Mouse (Mus musculus): Measurements from ENCODE around the gene Vps26c.

The Vps26c gene

DNA sequence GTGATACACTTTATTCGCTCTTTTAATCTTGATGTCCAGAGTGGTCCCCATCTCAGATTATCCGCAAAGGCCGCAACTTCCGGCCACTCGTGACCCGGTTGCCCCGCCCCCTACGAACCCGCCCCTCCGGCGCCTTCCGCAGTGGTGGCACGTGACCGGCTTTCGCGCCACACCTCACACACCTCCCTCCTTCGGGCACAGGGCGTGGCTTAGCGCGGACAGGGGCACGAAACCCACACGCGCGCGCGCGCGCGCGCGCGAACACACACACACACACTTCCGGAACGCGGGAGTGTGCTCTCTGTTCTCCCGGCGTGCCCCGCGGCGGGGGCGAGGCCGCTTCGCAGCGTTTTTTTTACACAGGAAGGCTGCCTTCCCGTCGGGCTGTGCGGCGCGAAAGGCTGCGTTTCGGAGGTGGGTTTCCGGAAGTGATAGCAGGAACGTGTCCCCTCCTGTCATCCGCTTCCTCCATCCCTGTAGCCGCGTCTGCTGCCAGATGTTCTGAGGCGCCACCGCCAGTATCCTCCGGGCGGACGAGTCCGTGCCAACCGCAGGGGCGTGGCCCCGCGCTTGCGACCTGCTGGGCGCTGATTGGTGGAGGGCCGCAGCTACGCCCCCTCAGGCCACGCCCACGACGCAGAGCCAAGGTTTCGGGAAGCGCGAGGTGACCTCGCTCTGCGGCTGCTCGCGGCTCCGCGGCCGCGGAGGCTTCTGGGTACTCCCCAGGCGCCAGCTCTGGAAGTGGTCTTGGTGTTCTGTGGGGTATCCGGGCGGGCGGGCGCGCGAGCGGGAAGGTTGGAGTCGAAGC lies at the start of gene Vps26c:
Gene Vps26c, minus strand, starts transcription at position 487 of the 808 bp plus-strand sequence.
- peak; percentile 99 for DNase-seq (ENCODE audit: low spot score)

DNA sequence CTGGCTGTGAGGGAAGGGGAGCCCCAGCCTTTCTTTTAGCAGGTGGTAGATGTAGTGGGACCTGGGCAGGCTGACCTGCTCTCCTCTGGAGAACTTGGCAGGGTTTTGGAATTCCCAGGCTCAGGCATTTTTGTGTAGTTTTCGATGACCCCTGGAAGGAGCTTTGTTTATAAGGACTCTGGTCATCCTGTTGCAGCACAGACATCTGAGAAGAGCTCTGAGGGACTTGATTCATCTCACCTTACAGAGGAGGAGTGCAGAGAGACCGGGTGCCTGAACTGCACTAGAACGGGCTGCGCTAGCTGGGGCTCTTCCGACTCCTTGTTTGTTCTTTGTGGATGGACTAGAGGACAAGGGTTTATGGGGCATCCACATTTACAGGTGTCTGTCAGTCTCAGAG lies 49.1 kb upstream of the Vps26c start:
- no peak for DNase-seq (ENCODE audit: low spot score)

DNA sequence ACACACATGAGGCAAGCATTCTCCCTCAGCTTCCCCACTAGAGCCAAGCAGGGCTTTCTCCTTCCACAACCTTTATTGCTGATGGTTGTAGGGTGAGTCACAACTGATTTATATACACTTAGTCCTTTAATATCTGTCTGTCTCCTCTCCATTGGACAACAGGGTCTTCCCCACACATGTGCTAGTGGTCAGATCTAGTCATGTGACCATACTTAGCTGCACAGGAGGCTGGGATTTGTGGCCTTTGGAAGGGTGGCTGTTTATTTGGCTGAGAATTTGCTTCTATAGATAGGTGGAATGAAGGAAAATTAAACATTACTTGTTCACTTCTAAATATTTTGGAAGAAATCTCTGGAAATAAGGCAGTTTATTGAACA lies 48.1 kb upstream of the Vps26c start:
- DNase-seq (ENCODE audit: low spot score): no peak

DNA sequence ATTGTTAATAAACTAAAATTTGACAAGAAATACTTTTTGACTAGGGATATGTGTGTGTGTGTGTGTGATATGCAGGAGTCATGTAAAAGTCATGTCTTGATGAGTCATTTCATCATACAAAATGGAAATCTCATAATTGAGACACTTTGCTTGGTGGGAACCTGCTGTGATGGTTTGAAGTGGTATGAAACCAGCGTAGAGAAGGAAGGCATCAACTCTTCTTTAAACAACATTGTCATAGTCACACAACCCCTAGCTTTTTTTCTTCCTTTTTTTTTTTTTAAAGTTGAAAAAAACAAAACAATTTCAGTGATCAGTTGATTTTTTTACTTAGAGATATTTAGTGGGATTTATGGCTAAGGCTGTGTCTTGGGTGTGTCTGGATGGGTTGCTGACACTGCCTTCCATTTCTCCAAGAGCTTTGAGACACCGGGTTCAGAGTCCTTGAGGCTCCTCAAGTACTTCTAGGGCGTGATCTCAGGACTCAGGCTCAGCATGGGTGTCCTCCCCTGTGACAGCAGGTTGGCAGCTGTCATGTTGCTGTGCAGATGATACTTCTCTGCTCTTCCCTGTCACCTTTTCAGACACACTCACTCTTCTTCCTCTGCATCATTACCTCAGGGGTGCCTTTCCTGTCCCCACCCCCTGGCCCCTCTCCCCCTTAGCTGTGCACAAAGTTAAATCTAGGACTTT lies 47.5 kb upstream of the Vps26c start:
- DNase-seq (ENCODE audit: low spot score): no peak

DNA sequence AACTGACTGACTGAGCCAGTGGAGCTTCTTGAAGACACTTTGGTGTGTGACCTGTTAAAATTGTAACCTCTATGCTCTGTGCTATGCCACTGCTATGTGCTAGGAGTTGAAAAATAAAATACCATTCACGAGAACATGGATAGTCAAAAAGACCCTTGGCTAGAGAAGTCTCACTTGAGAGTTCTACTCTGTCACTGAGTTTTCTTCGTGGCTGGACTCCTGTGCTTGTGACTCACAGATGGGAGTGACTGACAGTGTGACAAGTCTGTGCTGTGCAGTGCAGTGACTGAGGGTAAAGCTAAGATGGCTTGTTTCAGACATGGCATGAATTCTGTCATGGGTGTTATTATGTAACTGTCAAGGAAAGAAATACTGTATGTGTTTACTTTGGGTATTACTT lies 45.8 kb upstream of the Vps26c start:
- no peak for DNase-seq (ENCODE audit: low spot score)

DNA sequence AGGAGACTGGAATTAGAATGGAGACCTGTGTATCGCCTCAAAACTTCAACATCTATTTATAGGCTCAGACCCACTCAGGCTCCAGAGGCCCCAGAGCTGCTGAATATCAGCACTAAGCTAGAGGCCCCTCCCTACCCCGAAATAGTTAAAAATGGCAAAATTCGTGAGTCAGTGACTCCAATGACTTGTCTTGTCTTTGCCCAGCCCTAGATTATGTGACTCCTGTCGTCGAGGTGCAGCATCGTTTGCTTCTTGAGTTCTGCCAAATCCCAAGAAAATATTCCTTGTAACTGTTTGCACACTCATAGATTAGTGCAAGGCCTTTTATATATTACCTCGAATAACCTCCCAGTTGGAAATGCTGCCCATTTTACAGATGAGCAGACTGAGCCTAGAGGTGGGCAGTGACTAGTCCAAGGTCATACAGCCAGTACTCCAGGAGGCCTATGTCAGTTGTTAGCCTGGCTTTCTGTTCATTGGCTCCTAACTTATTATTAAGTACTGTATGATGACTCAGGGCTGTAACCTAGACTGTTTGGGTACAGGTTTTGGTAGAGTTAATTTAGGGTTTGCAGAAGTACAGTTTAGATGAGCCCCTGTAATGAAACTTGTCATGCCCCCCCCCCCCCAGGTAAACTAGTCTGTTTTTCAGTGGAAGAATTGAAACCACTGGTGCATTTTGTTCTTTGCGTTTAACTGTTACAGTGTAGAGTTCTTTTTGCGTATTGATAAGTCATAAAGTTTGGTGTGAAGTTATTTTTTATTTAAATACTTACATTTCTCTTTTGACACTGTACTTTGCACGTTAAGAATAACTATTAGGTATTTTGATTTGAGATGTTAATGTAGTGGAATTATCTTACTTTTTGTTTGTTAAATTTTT lies 44.7 kb upstream of the Vps26c start:
- no peak for DNase-seq (ENCODE audit: low spot score)

DNA sequence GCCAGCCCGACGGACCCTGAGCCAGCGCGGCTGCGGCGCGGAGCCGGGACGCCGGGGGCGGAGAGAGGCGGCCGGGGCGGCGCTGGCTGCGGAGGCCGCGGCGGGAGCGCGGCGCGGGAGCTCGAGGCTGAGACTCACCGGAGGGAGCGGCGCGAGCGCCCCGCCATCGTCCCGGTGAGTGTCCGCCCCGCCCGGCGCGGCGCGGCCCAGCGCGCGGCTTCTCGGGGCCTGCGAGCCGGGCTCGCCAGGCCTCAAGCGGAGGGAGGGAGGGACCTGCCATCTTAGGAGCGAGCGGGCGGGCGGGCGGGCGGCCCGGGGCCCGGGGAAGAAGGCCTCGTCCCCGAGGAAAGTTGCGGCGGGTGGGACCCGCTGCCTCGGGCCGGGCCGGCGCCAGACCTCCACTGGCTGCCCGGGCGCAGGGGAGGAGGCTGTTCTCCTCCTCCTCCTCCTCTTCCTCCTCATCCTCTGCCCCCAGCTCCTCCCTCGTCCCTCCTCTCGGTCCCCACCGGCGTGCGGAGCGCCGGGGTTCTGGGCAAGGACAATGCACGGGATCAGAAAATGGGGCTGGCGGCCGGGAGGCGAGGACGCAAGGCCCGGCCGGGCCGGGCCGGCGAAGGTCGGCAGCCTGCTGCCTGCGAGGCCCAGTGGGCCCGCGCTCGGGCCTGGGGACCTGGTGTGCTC lies 43.9 kb upstream of the Vps26c start:
- DNase-seq (ENCODE audit: low spot score): peak; percentile 67

DNA sequence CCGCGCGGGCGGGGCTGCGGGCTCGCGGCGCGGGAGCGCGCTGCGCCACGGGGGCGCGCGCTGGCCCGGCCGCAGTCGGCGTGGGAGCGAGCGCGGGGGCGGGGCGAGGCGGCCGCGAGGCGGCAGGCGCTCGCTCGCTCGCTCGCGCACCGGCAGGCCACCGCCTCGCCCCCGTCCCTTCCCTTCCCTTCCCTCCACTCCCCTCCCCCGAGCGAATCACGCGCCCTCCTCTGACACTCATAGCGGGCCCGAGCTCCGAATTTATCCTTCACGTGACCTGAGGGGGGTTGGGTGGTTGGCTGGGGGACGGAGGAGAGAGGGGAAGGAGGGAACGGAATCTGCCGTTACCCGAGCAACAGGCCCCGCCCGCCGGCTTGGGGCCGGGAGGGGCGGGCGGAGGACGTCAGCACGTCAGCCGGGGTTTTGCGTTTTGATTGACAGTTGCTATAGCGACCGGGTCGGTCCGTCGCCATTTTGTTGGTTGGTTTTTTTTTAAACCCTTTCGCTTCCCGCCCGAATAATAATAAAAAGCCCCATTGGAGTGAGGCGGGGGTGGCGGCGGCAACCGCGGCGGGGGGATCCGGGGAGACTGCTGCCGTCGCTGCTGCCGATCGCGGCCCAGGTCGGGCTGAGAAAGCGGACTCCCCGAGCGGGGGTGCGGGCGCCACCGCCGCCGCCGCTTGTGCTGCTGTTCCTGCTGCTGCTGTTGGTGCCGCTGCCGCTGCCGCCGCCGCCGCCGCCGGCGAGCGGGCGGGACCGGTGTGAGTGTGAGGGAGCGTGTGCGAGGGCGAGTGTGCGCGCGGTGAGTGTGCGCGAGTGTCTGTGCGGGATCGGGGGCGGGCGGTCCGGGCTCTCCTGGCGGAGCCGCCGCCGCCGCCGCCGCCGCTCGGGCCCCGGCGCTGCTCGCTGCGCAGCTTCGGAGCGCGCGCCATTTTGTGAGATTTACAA lies 42.9 kb upstream of the Vps26c start, which contains the start of gene Dyrk1a:
Gene Dyrk1a, plus strand, starts transcription at position 782 of the 948 bp plus-strand sequence.
- peak; percentile 100 for DNase-seq (ENCODE audit: low spot score)

DNA sequence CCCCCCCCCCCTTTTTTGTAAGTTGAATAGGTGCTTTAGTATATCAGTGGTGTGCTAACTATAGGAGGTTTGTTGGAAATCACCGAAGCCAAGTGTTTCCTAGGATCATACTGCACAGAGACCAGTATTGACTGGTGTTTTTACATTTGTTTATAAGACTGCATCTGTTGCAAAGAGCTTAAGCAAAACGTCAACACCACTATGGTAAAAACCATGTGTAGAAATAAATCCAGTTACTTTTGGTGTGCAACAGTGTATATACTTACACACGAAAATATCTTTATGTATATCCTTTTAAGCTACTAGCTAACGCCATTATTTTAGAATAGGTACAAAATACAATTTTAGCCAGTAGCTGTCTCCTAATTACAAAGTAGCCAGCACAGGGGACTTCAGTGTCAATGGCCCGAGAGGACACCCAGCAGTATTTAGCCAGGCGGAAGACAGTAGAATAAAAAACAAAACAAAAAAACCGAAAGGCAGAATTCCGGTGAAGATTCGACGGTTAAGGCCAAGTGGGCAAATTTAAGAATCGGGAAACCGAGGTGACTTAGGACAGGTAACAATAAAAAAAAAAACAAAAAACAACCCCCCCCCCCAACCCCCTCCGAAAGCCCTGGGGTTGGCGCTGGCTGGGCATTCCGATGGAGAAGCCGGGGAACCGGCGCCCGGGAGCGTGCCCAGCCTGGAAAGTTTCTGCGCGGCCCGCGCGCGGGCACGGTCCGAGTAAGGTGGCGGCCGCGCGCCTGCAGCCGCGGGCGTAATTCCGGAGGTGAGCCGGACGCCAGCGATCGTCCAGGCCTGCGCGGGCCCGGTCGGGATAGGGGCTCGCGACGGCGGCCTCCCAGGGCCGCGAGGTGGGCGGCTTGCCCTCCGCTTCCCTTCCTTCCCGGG lies 42.0 kb upstream of the Vps26c start:
- no peak for DNase-seq (ENCODE audit: low spot score)

DNA sequence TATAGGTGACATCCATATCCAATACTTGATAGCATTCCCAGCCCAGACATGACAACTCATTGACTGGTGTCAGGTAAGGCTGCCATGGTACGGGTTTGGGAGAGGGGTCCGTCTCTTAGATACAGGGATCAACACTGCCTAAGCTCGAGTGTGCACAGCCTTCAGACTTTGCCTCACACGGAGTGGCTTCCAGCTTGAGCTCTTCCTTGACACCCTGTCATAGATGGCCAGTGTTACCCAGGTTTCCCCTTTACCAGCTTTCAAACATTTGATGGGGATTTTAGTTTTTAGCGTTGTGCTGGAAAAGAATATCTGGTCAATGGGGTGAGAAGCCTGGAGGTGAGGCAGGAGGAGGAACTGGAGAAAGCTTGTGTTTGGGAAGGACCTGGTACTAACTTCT lies 41.1 kb upstream of the Vps26c start:
- no peak for DNase-seq (ENCODE audit: low spot score)

DNA sequence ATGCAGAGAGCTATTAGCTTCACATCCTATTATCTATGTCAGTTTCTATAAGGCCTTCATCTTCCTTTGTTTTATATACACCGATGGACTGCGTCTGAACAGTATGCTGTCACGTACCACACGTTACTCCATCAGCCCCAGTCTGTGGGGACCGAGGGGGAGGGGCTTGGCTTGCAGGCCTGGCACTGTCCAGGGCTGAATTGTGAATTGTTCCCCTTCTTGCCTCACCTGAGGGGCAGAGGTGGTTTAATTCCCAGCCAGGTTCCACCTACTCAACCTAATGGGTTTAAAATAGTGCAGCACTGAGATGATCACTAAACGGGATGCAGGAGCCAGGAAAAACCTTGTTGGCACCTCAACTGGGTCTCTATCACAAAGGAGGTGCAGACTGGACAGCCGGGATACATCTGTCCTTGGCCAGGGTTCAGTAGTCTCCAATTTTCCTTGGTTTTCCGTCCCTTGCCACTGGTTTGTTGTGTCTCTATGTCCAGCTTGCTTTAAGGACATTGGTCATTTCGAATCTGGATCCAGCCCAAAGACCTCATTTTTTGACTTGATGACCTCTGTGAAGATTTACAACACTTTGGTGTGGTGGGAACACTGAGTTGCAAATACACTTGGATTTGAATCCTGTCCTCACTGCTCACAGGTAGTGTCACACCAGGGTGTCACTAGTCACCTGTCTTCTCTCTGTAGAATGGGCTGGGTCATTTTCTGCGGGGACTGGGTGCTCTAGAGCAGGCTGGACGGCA lies 40.4 kb upstream of the Vps26c start:
- DNase-seq (ENCODE audit: low spot score): no peak

DNA sequence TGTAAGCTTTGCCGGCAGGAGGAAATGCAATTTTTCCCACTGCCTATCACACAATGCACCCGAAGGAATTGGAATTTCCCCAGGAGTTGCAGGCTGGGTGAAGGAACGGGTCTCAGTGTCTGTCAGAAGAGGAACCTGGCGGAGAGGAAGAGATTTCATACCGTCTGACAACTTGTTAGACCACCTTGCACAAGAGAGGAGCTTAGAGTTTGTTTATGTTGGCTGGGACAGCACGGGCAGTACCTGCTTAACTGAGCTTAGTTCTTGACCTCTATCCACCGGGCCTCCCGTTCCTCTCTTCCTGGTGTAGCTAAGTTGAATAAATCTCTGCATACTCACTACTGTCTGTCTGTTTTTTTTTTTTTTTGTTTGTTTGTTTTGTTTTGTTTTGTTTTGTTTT lies 39.5 kb upstream of the Vps26c start:
- no peak for DNase-seq (ENCODE audit: low spot score)

DNA sequence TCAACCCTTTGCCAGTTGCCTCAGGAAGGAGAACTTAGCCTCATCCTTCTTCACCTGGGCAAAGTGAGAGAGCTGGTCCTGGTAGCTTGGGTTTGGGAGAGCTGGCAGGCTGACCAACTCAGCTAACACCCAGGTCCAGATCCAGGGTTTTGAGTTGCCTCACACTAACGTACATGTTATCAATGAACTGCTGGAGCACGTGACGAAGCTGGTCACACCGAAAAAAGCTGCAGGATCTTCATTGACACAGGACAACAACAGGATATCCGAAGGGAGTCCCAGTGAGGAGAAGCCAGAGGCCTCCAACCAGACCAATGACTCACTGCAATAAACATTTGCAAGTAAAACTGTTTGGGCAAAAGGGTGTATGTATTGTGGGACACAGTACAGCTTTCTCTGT lies 34.0 kb upstream of the Vps26c start:
- DNase-seq (ENCODE audit: low spot score): no peak

DNA sequence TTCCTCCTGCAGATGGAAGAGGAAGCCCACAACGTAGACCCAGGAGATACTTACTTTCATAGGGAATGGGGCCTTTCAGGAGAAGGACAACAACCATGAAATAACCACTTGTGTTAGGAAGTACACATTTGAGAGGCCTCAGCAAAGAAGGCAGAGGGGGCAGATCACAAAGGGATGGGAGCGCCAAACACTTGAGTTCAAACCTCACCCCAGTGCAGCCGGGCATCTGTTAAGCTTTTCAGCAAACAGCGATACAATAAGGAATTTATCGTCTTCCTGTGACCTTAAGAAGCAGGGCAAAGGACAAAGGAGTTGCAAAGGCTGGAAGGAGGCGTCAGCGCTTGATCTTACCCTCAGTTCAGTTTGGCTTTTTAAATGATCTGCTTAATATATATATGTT lies 33.2 kb upstream of the Vps26c start:
- no peak for DNase-seq (ENCODE audit: low spot score)

DNA sequence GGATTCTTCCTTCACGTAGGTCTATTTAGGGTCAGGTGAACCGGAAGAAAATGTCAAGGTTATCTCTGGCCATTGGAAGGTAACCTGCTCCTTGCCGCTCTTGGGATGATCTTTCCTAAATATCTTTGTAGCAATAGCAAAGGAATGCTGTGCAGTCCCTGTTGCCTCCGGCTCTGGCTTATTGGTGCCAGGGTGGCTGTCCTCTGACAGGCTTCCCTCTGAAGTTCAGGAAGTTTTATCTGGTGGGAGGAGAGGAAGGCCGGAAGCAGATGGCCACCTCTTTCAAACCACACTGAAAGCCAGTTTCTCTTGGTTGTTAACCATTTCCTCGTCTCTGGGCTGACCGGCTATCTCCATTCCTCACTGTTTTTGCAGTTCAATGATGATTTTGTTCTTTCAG lies 32.7 kb upstream of the Vps26c start:
- no peak for DNase-seq (ENCODE audit: low spot score)

DNA sequence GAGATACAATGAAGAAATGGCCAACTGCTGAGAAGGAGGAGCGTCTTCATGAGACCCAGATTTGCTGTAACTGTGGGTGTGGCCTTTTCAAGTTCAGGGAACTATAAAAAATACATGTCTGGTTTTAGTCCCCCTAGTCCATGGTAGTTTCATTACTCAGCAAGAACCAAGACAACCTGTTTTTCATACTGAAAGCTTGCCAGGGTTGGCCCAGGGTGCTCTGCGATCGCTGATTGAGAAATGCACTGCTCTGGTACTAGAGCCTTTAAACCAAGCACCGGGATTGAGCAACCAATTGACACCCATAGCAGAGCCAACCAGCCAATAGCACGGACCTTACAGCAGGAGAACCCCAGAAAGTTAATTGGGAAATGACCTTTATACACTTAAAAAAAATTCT lies 29.6 kb upstream of the Vps26c start:
- DNase-seq (ENCODE audit: low spot score): no peak

DNA sequence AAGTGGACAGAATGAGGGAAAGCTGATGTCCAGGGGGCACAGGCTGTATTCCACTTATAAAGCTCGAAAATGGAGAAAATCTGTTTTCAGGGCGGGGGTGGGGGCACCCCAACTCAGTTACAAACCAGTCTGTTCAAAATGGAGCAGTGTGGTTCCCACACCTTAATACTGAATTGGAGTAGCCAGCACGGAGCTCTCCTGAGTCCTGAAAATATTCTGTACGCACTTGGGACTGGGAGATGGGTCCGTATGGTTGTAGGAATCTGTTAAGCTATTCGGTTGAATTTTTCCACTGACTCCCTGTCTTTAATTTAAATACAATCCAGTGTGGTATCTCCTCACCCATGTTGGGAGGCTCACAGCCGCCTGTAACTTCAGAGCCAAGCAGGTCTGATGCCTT lies 28.7 kb upstream of the Vps26c start:
- DNase-seq (ENCODE audit: low spot score): no peak

DNA sequence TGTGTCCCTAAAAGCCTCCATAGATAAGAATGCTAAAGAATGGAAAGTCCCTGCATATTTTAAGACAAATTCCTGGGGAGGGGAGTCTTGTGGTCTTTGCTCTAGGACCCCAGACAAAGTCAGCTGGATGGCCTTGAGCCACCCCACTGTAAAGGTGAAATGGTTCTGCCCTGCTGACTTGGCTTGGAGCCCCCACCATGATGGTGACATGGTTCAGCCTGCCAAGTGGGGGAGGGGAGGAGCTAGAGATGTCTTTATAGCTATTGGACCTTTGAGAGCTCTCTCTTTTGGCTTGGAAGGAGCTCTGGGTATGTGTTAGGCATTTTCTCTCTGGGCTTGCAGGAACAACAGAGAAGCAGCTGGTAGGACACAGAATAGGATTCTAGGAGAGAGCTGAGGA lies 25.3 kb upstream of the Vps26c start:
- no peak for DNase-seq (ENCODE audit: low spot score)

DNA sequence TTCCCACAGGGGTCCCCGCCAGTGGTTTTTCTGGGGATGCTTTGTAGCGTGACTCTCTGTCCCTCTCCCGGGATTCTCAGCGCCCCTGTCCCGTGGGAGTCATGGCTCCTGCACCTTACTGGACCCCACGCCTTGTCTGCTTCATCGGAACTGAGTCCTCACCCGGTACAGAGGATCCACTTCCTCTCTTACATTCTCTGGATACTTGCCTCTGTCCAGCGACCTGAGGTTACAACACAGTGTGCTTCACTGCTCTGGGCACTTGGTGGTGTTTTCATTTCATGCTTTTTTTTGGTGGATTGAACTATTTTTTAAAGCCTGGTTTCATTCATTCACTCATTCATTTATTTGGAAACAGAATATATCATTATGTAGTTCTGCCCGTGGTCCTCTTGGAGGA lies 23.2 kb upstream of the Vps26c start:
- no peak for DNase-seq (ENCODE audit: low spot score)

Measured in testis, postnatal 10 days (tissue).